Mouse (Mus musculus) erythroblast, embryonic 14.5 days (primary cell): ENCODE measurements around the gene Lcat.

Experiments
- GATA1 ChIP-seq: IDR thresholded peaks from 2 replicates; pipeline ENCODE4 v1.6.1; 2012; ENCODE audit warnings: low read length, inconsistent platforms, mixed read lengths
- TAL1 ChIP-seq: IDR thresholded peaks from 3 replicates; pipeline ENCODE4 v1.6.1; 2012; ENCODE audit warnings: low read length, inconsistent platforms, mixed read lengths

GRCm38 (mm10) chr8:105897801-105898480 is 45.2 kb downstream of the Lcat start:
- TF ChIP-seq TAL1, result no peak
- TF ChIP-seq GATA1, result no peak
